Mouse (Mus musculus) brain, embryonic 14.5 days (tissue): ENCODE data around the gene Pax5. TPM values are rescaled to one million over a fixed set of nuclear protein-coding genes. Genes with fewer than 3 reads are reported as not detected.

Experiments used
- DNase-seq: peaks from one replicate; pipeline ENCODE4 v3.0.0-alpha.2; 2011; ENCODE audit warnings: low read depth
- CTCF ChIP-seq: fragments of 200-500 bp; IDR thresholded peaks from 2 replicates; pipeline ENCODE4 v1.5.1; 2012; ENCODE audit warnings: inconsistent platforms, mild to moderate bottlenecking, moderate library complexity, borderline replicate concordance; ENCODE audit not compliant: insufficient read depth, insufficient read length; ENCODE audit errors: extremely low read depth
- POLR2A ChIP-seq: fragments of 200-500 bp; IDR thresholded peaks from 2 replicates; pipeline ENCODE4 v1.6.1; 2012; ENCODE audit warnings: mild to moderate bottlenecking, inconsistent platforms, borderline replicate concordance; ENCODE audit not compliant: poor library complexity, insufficient read depth, insufficient read length, severe bottlenecking; ENCODE audit errors: extremely low read depth
- polyA plus RNA-seq: library from polyadenylated mRNA; depleted of rRNA; stranded (reverse); fragments of >200 nt; gene quantifications from 2 replicates; pipeline ENCODE4 v1.2.3, GENCODE M21; 2012

Gene Pax5
- polyA plus RNA-seq, 1 experiment = 15.0 TPM

- TF ChIP-seq CTCF (no peak), POLR2A (no peak)
- no peak for DNase-seq
Measured at GRCm38 (mm10) chr4:44543880-44544279, 166.4 kb downstream of the Pax5 start.

- DNase-seq = no peak
- no peak for TF ChIP-seq CTCF
- no peak for TF ChIP-seq POLR2A
Measured at GRCm38 (mm10) chr4:44542101-44542500, 168.2 kb downstream of the Pax5 start.

- TF ChIP-seq CTCF (no peak), POLR2A (no peak)
- DNase-seq = peak; percentile 55
Measured at GRCm38 (mm10) chr4:44538488-44538887, 171.8 kb downstream of the Pax5 start.

GRCm38 (mm10) chr4:44536794-44537193 is 173.5 kb downstream of the Pax5 start:
- TF ChIP-seq POLR2A = no peak
- no peak for TF ChIP-seq CTCF
- peak; percentile 80 for DNase-seq

GRCm38 (mm10) chr4:44535646-44536045 is 174.6 kb downstream of the Pax5 start:
- TF ChIP-seq POLR2A (no peak), CTCF (no peak)
- DNase-seq = no peak

- DNase-seq = no peak
- TF ChIP-seq POLR2A (no peak), CTCF (no peak)
Measured at GRCm38 (mm10) chr4:44533286-44533685, 177.0 kb downstream of the Pax5 start.

- TF ChIP-seq POLR2A = no peak
- no peak for TF ChIP-seq CTCF
- no peak for DNase-seq
Measured at GRCm38 (mm10) chr4:44532731-44533130, 177.6 kb downstream of the Pax5 start.

GRCm38 (mm10) chr4:44525336-44525735 is 185.0 kb downstream of the Pax5 start:
- no peak for DNase-seq
- TF ChIP-seq POLR2A (no peak), CTCF (peak; percentile 14; the same call in 1 of the 2 replicates)

GRCm38 (mm10) chr4:44518923-44519322 is 191.4 kb downstream of the Pax5 start:
- peak; percentile 93 for DNase-seq
- TF ChIP-seq CTCF (no peak), POLR2A (no peak)

GRCm38 (mm10) chr4:44513981-44514380 is 196.3 kb downstream of the Pax5 start:
- DNase-seq = no peak
- TF ChIP-seq CTCF = no peak

GRCm38 (mm10) chr4:44511682-44512081 is 198.6 kb downstream of the Pax5 start:
- no peak for TF ChIP-seq POLR2A
- no peak for TF ChIP-seq CTCF
- peak; percentile 64 for DNase-seq

- DNase-seq = peak; percentile 80
- TF ChIP-seq POLR2A = no peak
- TF ChIP-seq CTCF = no peak
Measured at GRCm38 (mm10) chr4:44508386-44509226, 201.7 kb downstream of the Pax5 start.

GRCm38 (mm10) chr4:44507861-44508260 is 202.4 kb downstream of the Pax5 start:
- DNase-seq = peak; percentile 45
- no peak for TF ChIP-seq POLR2A
- TF ChIP-seq CTCF = no peak

- TF ChIP-seq POLR2A (no peak), CTCF (no peak)
- DNase-seq = no peak
Measured at GRCm38 (mm10) chr4:44504998-44505397, 205.3 kb downstream of the Pax5 start.

GRCm38 (mm10) chr4:44502196-44502867 is 208.0 kb downstream of the Pax5 start:
- peak; percentile 33 for DNase-seq
- no peak for TF ChIP-seq CTCF
- TF ChIP-seq POLR2A = no peak

GRCm38 (mm10) chr4:44498156-44498555 is 212.1 kb downstream of the Pax5 start:
- DNase-seq = no peak
- TF ChIP-seq CTCF (no peak), POLR2A (no peak)
